Mouse (Mus musculus): ENCODE measurements around the gene Arid3a. TPM values are rescaled to one million over a fixed set of nuclear protein-coding genes. Genes with fewer than 3 reads are reported as not detected.
"Not testable (repeated sequence)": the region's sequence is repeated elsewhere in the genome, so short reads cannot be mapped to it uniquely, and the experiment has no call there.

Gene Arid3a
- polyA plus RNA-seq, 1 experiment from 2014 or later: 5.5 TPM

- ATAC-seq (no peak), DNase-seq (no peak)
- H3K4me2 ChIP-seq (ENCODE audit: low read depth, low read length): no peak within 1 kb of the TSS
- no peaks in the 10 kb centered on the region for H3K9me3 ChIP-seq (ENCODE audit: low read length)
- H3K36me3 ChIP-seq (replicated peaks; ENCODE audit: insufficient read depth, low read length): peaks cover 5% of the 10 kb centered on the region; the same call in 1 of the 2 replicates
- no peak for TF ChIP-seq EP300 (IDR thresholded peaks at IDR 0.05; ENCODE audit: low read depth)
- no peaks in the 10 kb centered on the region; the same call in 1 of the 2 replicates for H3K4me1 ChIP-seq (ENCODE audit: insufficient read depth)
- WGBS (ENCODE audit: insufficient replicate concordance): 47% methylated on average over 5 of the region's 5 CpGs
- no peak within 1 kb of the TSS for H3K4me3 ChIP-seq (ENCODE audit: low read depth, low read length)
- no peaks in the 10 kb centered on the region for H3K27me3 ChIP-seq (ENCODE audit: insufficient read depth, low read length)
- no peak within 1 kb of the TSS for H3K27ac ChIP-seq (ENCODE audit: low read depth)
- H3K9ac ChIP-seq (replicated peaks): no peak within 1 kb of the TSS
These were observed 36.2 kb upstream of the Arid3a start, which contains the start of gene Cfd for GRCm38 (mm10) chr10:79890670-79891069. TSS of gene Cfd (plus strand) at chr10:79890853.

GRCm38 (mm10) chr10:79892451-79893118, 34.3 kb upstream of the Arid3a start:
- not testable (repeated sequence) for H3K9me3 ChIP-seq (ENCODE audit: low read length); H3K9ac ChIP-seq (replicated peaks); H3K27ac ChIP-seq (ENCODE audit: low read depth); H3K4me1 ChIP-seq (ENCODE audit: insufficient read depth); H3K4me3 ChIP-seq (ENCODE audit: low read depth, low read length); H3K4me2 ChIP-seq (ENCODE audit: low read depth, low read length); H3K27me3 ChIP-seq (ENCODE audit: insufficient read depth, low read length)
- ATAC-seq (peak; percentile 35; the same call in 1 of the 2 replicates), DNase-seq (peak; percentile 89)
- H3K36me3 ChIP-seq (replicated peaks; ENCODE audit: insufficient read depth, low read length): peaks cover 11% of the 10 kb centered on the region; the same call in 1 of the 2 replicates
- TF ChIP-seq CTCF (IDR thresholded peaks at IDR 0.05; ENCODE audit: low read depth): peak; percentile 91
- WGBS (ENCODE audit: insufficient replicate concordance): 41% methylated on average over 22 of the region's 22 CpGs

- H3K4me3 ChIP-seq (ENCODE audit: low read depth, low read length): no peak overlapping the region
- no peak overlapping the region for H3K9ac ChIP-seq (replicated peaks)
- DNase-seq (no peak), ATAC-seq (no peak)
- TF ChIP-seq CTCF (IDR thresholded peaks at IDR 0.05; ENCODE audit: low read depth) (no peak), EP300 (IDR thresholded peaks at IDR 0.05; ENCODE audit: low read depth) (no peak)
- H3K4me1 ChIP-seq (ENCODE audit: insufficient read depth): 0 out of 2 replicates have a peak, but pooled peaks cover 8% of the 10 kb centered on the region
- H3K36me3 ChIP-seq (replicated peaks; ENCODE audit: insufficient read depth, low read length): peaks cover 19% of the 10 kb centered on the region; the same call in 1 of the 2 replicates
- no peaks in the 10 kb centered on the region for H3K27me3 ChIP-seq (ENCODE audit: insufficient read depth, low read length)
- H3K27ac ChIP-seq (ENCODE audit: low read depth): no peak overlapping the region
- 88% methylated on average over 16 of the region's 16 CpGs for WGBS (ENCODE audit: insufficient replicate concordance)
- H3K9me3 ChIP-seq (ENCODE audit: low read length): no peaks in the 10 kb centered on the region
- H3K4me2 ChIP-seq (ENCODE audit: low read depth, low read length): no peak overlapping the region
These were observed 30.5 kb upstream of the Arid3a start for GRCm38 (mm10) chr10:79896306-79896705.

GRCm38 (mm10) chr10:79896814-79897213, 30.0 kb upstream of the Arid3a start:
- Histone ChIP-seq H3K4me2 (ENCODE audit: low read depth, low read length) (no peak overlapping the region), H3K9me3 (ENCODE audit: low read length) (no peaks in the 10 kb centered on the region), H3K9ac (replicated peaks) (no peak overlapping the region), H3K27me3 (ENCODE audit: insufficient read depth, low read length) (no peaks in the 10 kb centered on the region), H3K4me3 (ENCODE audit: low read depth, low read length) (no peak overlapping the region), H3K4me1 (ENCODE audit: insufficient read depth) (0 out of 2 replicates have a peak, but pooled peaks cover 8% of the 10 kb centered on the region), H3K27ac (ENCODE audit: low read depth) (peak overlapping the region; percentile 68), H3K36me3 (replicated peaks; ENCODE audit: insufficient read depth, low read length) (peaks cover 19% of the 10 kb centered on the region; the same call in 1 of the 2 replicates)
- ATAC-seq (no peak; the same call in 1 of the 2 replicates), DNase-seq (no peak)
- WGBS (ENCODE audit: insufficient replicate concordance): 78% methylated on average over 13 of the region's 13 CpGs
- TF ChIP-seq CTCF (IDR thresholded peaks at IDR 0.05; ENCODE audit: low read depth): no peak
- TF ChIP-seq EP300 (IDR thresholded peaks at IDR 0.05; ENCODE audit: low read depth): no peak

DNA sequence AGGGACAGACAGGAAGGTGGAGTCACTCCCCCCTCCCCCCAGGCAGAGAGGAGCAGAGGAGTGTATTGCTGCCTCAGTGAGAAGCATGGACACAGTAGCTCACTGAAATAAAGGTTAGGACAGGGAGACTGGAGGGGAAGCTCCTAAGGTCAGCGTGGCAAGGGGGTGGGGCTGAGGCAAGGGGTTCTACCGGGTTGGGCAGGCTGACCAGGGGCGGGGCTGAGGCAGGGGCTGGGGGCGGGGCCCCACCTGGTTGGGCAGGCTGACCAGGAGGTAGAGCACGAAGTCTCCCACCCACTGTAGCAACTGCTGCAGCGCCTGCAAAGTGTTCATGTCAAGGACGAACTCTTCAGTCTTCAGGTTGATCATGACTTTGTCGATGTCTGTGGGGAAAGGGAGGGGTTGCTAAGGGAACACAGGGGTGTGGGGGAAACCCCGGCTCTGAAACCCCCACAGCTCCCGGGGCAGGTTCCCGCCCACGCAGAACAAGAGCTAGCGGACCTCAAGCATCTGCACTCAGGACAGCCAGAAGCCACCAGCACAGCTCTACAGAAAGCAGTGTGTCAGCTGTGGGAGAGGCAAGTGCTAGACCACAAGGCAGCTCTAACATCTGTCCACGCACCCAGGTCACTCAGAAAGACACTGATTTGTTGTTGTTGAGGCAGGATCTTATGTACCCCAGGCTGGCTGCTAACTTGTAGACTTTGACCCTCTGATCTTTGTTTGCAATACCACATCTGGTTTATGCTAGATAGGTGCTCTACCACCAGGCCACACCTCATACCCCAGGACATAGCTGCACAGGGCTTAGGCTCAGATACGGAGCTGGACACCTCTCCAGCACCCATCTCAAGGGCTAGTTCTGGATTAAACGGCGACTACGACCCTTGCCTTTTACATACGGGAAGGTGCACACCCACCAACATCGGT, 29.3 kb upstream of the Arid3a start:
- TF ChIP-seq CTCF (IDR thresholded peaks at IDR 0.05; ENCODE audit: low read depth) (no peak), EP300 (IDR thresholded peaks at IDR 0.05; ENCODE audit: low read depth) (no peak)
- 0 out of 2 replicates have a peak, but pooled peaks cover 8% of the 10 kb centered on the region for H3K4me1 ChIP-seq (ENCODE audit: insufficient read depth)
- no peaks in the 10 kb centered on the region for H3K9me3 ChIP-seq (ENCODE audit: low read length)
- H3K4me3 ChIP-seq (ENCODE audit: low read depth, low read length): peak overlapping the region; percentile 21; the same call in 1 of the 2 replicates
- DNase-seq (peak; percentile 84), ATAC-seq (peak; percentile 92)
- H3K27me3 ChIP-seq (ENCODE audit: insufficient read depth, low read length): no peaks in the 10 kb centered on the region
- H3K27ac ChIP-seq (ENCODE audit: low read depth): peak overlapping the region; percentile 68
- 59% methylated on average over 19 of the region's 20 CpGs for WGBS (ENCODE audit: insufficient replicate concordance)
- H3K4me2 ChIP-seq (ENCODE audit: low read depth, low read length): peak overlapping the region; percentile 60
- H3K36me3 ChIP-seq (replicated peaks; ENCODE audit: insufficient read depth, low read length): peaks cover 19% of the 10 kb centered on the region; the same call in 1 of the 2 replicates
- no peak overlapping the region for H3K9ac ChIP-seq (replicated peaks)

DNA sequence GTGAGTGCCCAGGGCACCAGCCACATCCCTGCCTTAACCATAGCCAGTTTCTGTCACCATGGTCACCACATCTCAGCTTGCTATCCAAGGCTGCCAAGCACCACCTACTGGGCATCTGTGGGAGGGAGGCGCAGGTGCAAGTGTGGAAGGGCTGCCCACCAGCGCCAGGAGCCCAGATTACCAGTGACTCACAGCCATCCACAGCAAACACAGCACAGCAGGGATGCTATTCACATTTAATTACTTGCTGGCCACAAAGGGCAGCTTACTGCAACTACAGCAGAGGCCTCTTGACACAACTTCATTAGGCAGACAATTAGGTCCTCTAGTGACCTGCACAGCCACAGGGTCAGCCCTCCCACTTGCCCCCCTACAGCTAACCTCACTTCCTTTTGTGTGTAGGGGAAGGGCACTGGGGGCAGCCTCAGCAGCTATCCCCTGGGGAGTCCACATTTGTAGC, 25.9 kb upstream of the Arid3a start:
- TF ChIP-seq EP300 (IDR thresholded peaks at IDR 0.05; ENCODE audit: low read depth) (no peak), CTCF (IDR thresholded peaks at IDR 0.05; ENCODE audit: low read depth) (peak; percentile 41; the same call in 1 of the 2 replicates)
- DNase-seq (no peak), ATAC-seq (no peak)
- 70% methylated on average over 2 of the region's 2 CpGs for WGBS (ENCODE audit: insufficient replicate concordance)
- Histone ChIP-seq H3K36me3 (replicated peaks; ENCODE audit: insufficient read depth, low read length) (peaks cover 27% of the 10 kb centered on the region; the same call in 1 of the 2 replicates), H3K27ac (ENCODE audit: low read depth) (no peak overlapping the region), H3K9me3 (ENCODE audit: low read length) (no peaks in the 10 kb centered on the region), H3K4me2 (ENCODE audit: low read depth, low read length) (no peak overlapping the region), H3K27me3 (ENCODE audit: insufficient read depth, low read length) (no peaks in the 10 kb centered on the region), H3K9ac (replicated peaks) (no peak overlapping the region), H3K4me1 (ENCODE audit: insufficient read depth) (0 out of 2 replicates have a peak, but pooled peaks cover 8% of the 10 kb centered on the region), H3K4me3 (ENCODE audit: low read depth, low read length) (no peak overlapping the region)
